Mouse (Mus musculus) heart, embryonic 14.5 days (tissue): ENCODE measurements at regions not wholly inside any gene's neighbourhood (a gene's known extent, or its start where the extent isn't known, plus 50 kb on each side); places are given as distances from the start of the nearest gene placed in this dataset.

ENCODE experiments used
- ATAC-seq: fragments of 200-750 bp; cut with Nextera tagmentation; 2 replicates; pipeline ENCODE4 v1.8.0; 2017; ENCODE audit warnings: low read depth, moderate TSS enrichment; ENCODE audit not compliant: insufficient number of reproducible peaks, insufficient read depth, low FRiP score
- H3K27ac ChIP-seq, 2 experiments: fragments of 200-500 bp in 1 of 2; fragments of 300-500 bp in 1 of 2; sonication (generic) in 1 of 2; replicated peaks in 1 of 2; 2 replicates each; pipeline ENCODE4 v1.5.1; 2012 to 2014; ENCODE audit warnings: low read depth in 2 of 2, low read length in 2 of 2, control low read depth in 1 of 2, mild to moderate bottlenecking in 1 of 2, mixed read lengths in 1 of 2; ENCODE audit not compliant: control insufficient read depth in 1 of 2, insufficient read depth in 1 of 2
- H3K27me3 ChIP-seq: fragments of 300-500 bp; sonication (generic); 2 replicates; pipeline ENCODE4 v1.6.1; 2014; ENCODE audit warnings: mild to moderate bottlenecking, low read length, control low read depth; ENCODE audit not compliant: control insufficient read depth, insufficient read depth
- H3K36me3 ChIP-seq: fragments of 300-500 bp; sonication (generic); 2 replicates; pipeline ENCODE4 v1.6.1; 2014; ENCODE audit warnings: mild to moderate bottlenecking, control low read depth, low read length, mixed read lengths; ENCODE audit not compliant: control insufficient read depth, insufficient read depth
- H3K4me1 ChIP-seq, 2 experiments: fragments of 200-500 bp in 1 of 2; fragments of 300-500 bp in 1 of 2; sonication (generic) in 1 of 2; 2 replicates each; pipeline ENCODE4 v1.6.1; 2012 to 2014; ENCODE audit warnings: low read length in 2 of 2, control low read depth in 1 of 2, mixed read lengths in 1 of 2; ENCODE audit not compliant: control insufficient read depth in 2 of 2, insufficient read depth in 2 of 2
- H3K4me2 ChIP-seq: fragments of 300-500 bp; sonication (generic); 2 replicates; pipeline ENCODE4 v1.6.1; 2014; ENCODE audit warnings: mild to moderate bottlenecking, low read length
- H3K4me3 ChIP-seq, 2 experiments: fragments of 200-500 bp in 1 of 2; fragments of 300-500 bp in 1 of 2; sonication (generic) in 1 of 2; 2 replicates each; pipeline ENCODE4 v1.5.1; 2012 to 2014; ENCODE audit warnings: low read length in 2 of 2, mild to moderate bottlenecking in 2 of 2, control low read depth in 1 of 2, low read depth in 1 of 2, moderate library complexity in 1 of 2; ENCODE audit not compliant: control insufficient read depth in 1 of 2, insufficient read depth in 1 of 2
- H3K9ac ChIP-seq: fragments of 300-500 bp; sonication (generic); 2 replicates; pipeline ENCODE4 v1.6.1; 2014; ENCODE audit warnings: mild to moderate bottlenecking, low read length
- H3K9me3 ChIP-seq: fragments of 300-500 bp; sonication (generic); 2 replicates; pipeline ENCODE4 v1.6.1; 2016; ENCODE audit warnings: low read length, control low read depth; ENCODE audit not compliant: control insufficient read depth
- WGBS: fragments of 180-500 bp; shearing (Covaris S2); extraction: QIAGEN DNeasy Blood & Tissue Kit; methylation state at CpG from one replicate; pipeline ENCODE4 v1.1.7; 2014; 5-methylcytosine and 5-hydroxymethylcytosine counted together

DNA sequence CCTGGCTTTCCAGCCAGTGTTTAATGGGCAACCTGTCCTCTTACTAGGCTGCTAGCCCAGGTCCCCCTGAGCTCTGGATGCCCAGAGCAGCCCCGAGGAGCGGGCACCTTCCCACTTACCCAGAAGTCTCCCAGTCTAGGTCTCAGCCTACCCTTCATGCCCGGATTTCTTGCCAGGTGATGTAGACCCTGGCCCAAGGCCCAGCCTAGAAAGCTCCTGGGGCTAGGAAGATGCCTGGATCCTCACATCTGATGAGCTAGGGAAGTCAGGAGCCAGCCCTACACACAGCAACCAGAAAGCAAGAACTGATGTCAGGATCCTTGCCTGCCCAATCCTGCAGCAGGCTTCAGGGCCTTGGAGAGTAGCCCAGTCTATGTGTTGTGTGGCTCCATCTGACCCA lies 83.7 kb upstream of the Slc6a6 start:
- no peak for ATAC-seq
- H3K36me3 ChIP-seq, result no peaks in the 10 kb centered on the region
- 0 out of 2 replicates have a peak, but pooled peaks cover 3% of the 10 kb centered on the region for H3K9me3 ChIP-seq
- no peak overlapping the region for H3K9ac ChIP-seq
- 0 out of 2 replicates have a peak, but pooled peaks cover 3% of the 10 kb centered on the region for H3K27me3 ChIP-seq
- no peak overlapping the region for H3K4me2 ChIP-seq
- WGBS, result 85% methylated on average over 3 of the region's 3 CpGs
- no peak overlapping the region for H3K27ac ChIP-seq
- H3K4me1 ChIP-seq, result peaks cover 0 to 3% of the 10 kb centered on the region in 2 experiments; a peak in 1 of 4 replicates
- no peak overlapping the region for H3K4me3 ChIP-seq

DNA sequence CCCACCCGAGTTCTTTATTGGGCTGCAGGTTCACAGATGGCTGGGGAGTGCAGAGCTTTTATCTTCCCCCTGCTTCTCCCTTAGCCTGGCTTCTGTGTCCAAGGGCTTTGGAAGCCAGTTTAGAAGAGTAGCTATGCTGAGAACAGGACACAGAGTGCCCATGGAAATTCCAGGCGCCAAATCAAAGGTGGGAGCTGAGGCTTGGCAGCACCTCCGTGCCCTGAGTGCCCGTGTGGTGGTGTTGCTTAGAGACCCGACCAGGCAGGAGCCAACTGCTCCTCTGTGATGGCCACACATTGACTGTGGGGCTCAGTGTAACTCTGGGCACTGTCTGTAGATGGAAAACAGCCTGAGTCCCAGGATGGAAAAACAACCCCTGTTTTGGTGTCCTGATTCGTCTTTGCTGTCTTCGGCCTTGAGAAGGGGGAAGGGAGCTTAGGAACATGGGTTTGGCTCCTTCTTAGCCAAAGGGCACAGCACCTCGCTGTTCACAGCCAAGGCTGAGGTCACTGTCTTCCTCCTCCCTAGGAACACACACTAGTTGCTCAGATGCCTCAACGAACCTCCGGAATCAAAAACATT lies 77.1 kb upstream of the Slc6a6 start:
- H3K4me1 ChIP-seq, result no peaks in the 10 kb centered on the region
- 75% methylated on average over 10 of the region's 10 CpGs for WGBS
- no peak overlapping the region for H3K9ac ChIP-seq
- no peaks in the 10 kb centered on the region for H3K36me3 ChIP-seq
- 0 out of 2 replicates have a peak, but pooled peaks cover 3% of the 10 kb centered on the region for H3K9me3 ChIP-seq
- H3K4me2 ChIP-seq, result no peak overlapping the region
- H3K27me3 ChIP-seq, result 0 out of 2 replicates have a peak, but pooled peaks cover 3% of the 10 kb centered on the region
- H3K27ac ChIP-seq, result no peak overlapping the region
- ATAC-seq, result no peak
- H3K4me3 ChIP-seq, result no peak overlapping the region

DNA sequence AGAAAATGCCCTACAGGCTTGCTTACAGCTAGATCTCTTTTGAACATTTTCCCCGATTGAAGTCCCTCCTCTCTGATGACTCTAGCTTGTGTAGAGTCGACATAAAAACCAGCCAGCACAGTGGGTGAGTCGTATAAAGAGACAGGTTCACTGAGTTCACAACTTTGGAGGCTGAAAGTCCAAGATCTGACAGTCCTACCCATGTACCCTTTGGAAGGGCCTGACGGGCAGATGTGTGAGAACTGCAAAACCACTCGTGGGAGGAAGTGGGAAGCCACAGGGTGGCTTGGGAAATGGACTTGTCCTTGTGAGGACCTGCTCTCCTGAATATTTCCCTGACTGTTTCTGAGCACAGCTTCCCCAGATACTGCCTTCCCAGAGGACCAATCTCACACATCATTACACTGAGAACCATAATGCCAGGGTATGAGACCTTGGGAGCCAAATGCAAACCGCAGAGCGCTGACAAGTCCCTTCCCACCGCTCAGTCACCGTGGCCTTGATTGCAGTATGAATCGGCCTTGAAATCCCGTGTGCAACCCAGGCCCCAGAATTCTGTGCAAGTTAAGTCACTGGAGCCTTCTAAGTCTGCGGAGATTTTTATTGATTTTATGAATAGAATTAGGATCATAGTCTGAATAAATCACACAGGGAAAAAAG lies 76.1 kb upstream of the Slc6a6 start:
- Histone ChIP-seq H3K4me1 (no peaks in the 10 kb centered on the region), H3K9ac (no peak overlapping the region), H3K9me3 (0 out of 2 replicates have a peak, but pooled peaks cover 2% of the 10 kb centered on the region), H3K27ac (no peak overlapping the region), H3K4me2 (no peak overlapping the region), H3K27me3 (0 out of 2 replicates have a peak, but pooled peaks cover 3% of the 10 kb centered on the region), H3K36me3 (no peaks in the 10 kb centered on the region), H3K4me3 (no peak overlapping the region)
- ATAC-seq, result no peak
- WGBS, result 80% methylated on average over 12 of the region's 12 CpGs

DNA sequence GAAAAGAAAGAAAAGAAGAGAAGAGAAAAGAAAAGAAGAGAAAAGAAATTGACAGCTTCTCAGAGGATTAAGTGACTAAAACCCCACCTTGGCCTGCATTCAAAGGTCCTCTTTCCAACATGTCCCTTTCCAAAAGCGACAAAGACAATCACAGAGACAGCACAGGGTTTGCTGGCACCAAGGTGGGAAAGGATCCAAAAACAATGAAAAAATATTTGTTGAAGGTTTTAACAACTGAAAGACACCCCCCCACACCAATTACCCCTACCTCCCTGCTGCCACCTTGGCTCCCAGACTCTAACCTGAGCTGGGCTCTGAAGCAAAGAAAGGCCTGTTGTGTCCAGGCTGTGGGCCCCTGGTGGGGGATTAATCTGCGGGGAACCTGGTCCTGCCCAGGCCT lies 74.2 kb upstream of the Slc6a6 start:
- H3K9ac ChIP-seq, result no peak overlapping the region

DNA sequence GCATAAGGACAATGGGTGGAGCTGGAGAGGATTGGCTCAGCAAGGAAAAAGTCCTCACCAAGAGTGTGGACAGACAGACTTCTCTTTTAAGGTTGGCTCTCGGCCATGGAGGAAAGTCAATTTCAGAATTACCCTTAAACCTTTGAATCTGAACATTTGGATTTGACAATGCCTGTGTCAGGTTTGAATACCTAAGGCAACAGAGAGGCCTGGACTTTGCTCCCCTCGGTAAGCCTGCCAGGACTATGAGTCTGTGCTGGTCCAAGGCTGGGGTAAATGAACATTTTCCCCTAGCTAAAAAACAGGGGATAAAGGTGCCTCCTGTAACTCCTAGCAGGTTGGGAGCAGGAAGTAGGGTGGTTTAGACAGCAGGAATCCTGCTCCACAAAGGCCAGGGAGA lies 68.8 kb upstream of the Slc6a6 start:
- no peaks in the 10 kb centered on the region for H3K36me3 ChIP-seq
- ATAC-seq, result no peak
- no peaks in the 10 kb centered on the region for H3K9me3 ChIP-seq
- 74% methylated on average over 2 of the region's 2 CpGs for WGBS
- no peaks in the 10 kb centered on the region for H3K27me3 ChIP-seq
- H3K9ac ChIP-seq, result no peak overlapping the region
- H3K4me1 ChIP-seq, result peaks cover 14 to 18% of the 10 kb centered on the region in 2 experiments
- no peak overlapping the region for H3K4me3 ChIP-seq
- H3K4me2 ChIP-seq, result no peak overlapping the region
- no peak overlapping the region for H3K27ac ChIP-seq

More for the DNA sequence above, 74.2 kb upstream of the Slc6a6 start:
- no peak for ATAC-seq
- H3K4me3 ChIP-seq, result no peak overlapping the region
- H3K4me1 ChIP-seq, result no peaks in the 10 kb centered on the region
- H3K27ac ChIP-seq, result no peak overlapping the region
- no peak overlapping the region for H3K4me2 ChIP-seq
- H3K36me3 ChIP-seq, result no peaks in the 10 kb centered on the region
- no peaks in the 10 kb centered on the region for H3K27me3 ChIP-seq
- no peaks in the 10 kb centered on the region for H3K9me3 ChIP-seq
- WGBS, result 57% methylated on average over 2 of the region's 2 CpGs

DNA sequence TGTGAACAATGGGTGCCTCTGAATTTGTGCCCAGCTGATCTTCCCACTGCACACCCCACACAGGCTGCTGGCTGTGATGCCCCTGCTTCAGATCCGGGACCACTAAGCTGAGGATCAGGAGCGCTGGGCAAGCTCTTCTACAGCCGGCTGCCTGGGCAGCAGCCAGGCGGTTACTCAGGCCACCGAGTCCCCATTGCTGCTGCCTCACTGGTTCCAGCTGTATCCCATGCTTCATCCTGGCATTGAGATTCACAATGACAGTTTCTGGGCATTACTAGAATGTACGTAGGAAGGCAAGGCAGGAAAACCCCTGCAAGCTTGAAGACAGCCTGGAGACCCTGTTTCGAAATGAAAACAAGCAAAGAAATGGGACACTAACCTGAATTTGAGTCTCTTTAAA lies 67.3 kb upstream of the Slc6a6 start:
- H3K9ac ChIP-seq, result no peak overlapping the region
- no peaks in the 10 kb centered on the region for H3K9me3 ChIP-seq
- no peak overlapping the region for H3K27ac ChIP-seq
- no peaks in the 10 kb centered on the region for H3K27me3 ChIP-seq
- peaks cover 23 to 25% of the 10 kb centered on the region in 2 experiments for H3K4me1 ChIP-seq
- H3K36me3 ChIP-seq, result no peaks in the 10 kb centered on the region
- peak overlapping the region; percentile 52 for H3K4me2 ChIP-seq
- WGBS, result 76% methylated on average over 7 of the region's 7 CpGs
- no peak overlapping the region for H3K4me3 ChIP-seq
- no peak for ATAC-seq

DNA sequence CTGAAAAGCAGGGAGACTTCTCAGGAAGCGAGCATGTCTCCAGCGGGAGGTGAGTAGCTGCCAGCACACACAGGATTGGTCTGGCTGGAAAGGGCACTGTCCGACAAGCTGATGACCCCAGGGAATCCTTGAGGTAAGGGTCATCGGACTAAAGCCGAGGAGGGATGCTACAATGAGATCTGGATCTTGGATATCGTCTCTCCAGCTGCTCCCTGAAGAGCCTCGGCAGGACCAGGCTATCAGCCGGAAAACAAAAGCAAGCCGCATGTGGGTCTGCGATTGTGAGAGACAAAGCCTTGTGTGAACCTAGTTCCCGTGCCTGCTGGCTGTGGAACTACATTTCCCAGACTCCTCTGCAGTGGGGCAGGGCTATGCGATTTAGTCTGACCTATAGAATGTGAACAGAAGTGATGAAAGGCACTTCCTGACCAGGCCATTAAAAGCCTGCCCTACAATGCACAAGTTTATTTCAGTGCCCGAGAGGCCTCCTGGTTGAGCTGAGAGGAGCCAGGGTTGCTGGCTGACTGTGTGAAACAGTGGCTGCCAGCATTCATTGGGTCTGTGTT lies 66.7 kb upstream of the Slc6a6 start:
- Histone ChIP-seq H3K4me3 (peak overlapping the region; percentile 2 to 35; a peak in 3 of 4 replicates), H3K27ac (peak overlapping the region; percentile 74 to 80), H3K9me3 (no peaks in the 10 kb centered on the region), H3K27me3 (no peaks in the 10 kb centered on the region), H3K4me2 (peak overlapping the region; percentile 52), H3K4me1 (peaks cover 23 to 28% of the 10 kb centered on the region in 2 experiments), H3K36me3 (no peaks in the 10 kb centered on the region), H3K9ac (peak overlapping the region; percentile 35)
- peak; percentile 86 for ATAC-seq
- 2% methylated on average over 13 of the region's 13 CpGs for WGBS
